Mouse (Mus musculus): ENCODE data around the gene Slc9a1. TPM values are rescaled to one million over a fixed set of nuclear protein-coding genes. Genes with fewer than 3 reads are reported as not detected.

Slc9a1 gene
- polyA plus RNA-seq, 1 experiment = 36.1 TPM

GRCm38 (mm10) chr4:133397961-133398360 lies 28.5 kb downstream of the Slc9a1 start:
- Histone ChIP-seq H3K4me1 (ENCODE audit: control insufficient read depth, insufficient read depth, low read length) (peaks cover 9% of the 10 kb centered on the region), H3K27ac (ENCODE audit: insufficient read depth, low read length) (no peak overlapping the region), H3K4me3 (ENCODE audit: insufficient read depth, low read length) (no peak overlapping the region)
- TF ChIP-seq POLR2A (IDR thresholded peaks at IDR 0.05; ENCODE audit: extremely low read depth, insufficient read depth, low read length) = no peak

GRCm38 (mm10) chr4:133398619-133399018 lies 29.1 kb downstream of the Slc9a1 start:
- H3K4me3 ChIP-seq (ENCODE audit: insufficient read depth, low read length) = no peak overlapping the region
- TF ChIP-seq POLR2A (IDR thresholded peaks at IDR 0.05; ENCODE audit: extremely low read depth, insufficient read depth, low read length) = no peak
- no peak for TF ChIP-seq CTCF (IDR thresholded peaks at IDR 0.05; ENCODE audit: extremely low read depth, insufficient read depth, low read length)
- H3K4me1 ChIP-seq (ENCODE audit: control insufficient read depth, insufficient read depth, low read length) = peaks cover 10% of the 10 kb centered on the region
- H3K27ac ChIP-seq (ENCODE audit: insufficient read depth, low read length) = no peak overlapping the region

GRCm38 (mm10) chr4:133399509-133399908 lies 30.0 kb downstream of the Slc9a1 start:
- peaks cover 10% of the 10 kb centered on the region for H3K4me1 ChIP-seq (ENCODE audit: control insufficient read depth, insufficient read depth, low read length)
- no peak overlapping the region for H3K4me3 ChIP-seq (ENCODE audit: insufficient read depth, low read length)
- no peak for TF ChIP-seq CTCF (IDR thresholded peaks at IDR 0.05; ENCODE audit: extremely low read depth, insufficient read depth, low read length)
- TF ChIP-seq POLR2A (IDR thresholded peaks at IDR 0.05; ENCODE audit: extremely low read depth, insufficient read depth, low read length) = no peak
- no peak overlapping the region for H3K27ac ChIP-seq (ENCODE audit: insufficient read depth, low read length)

GRCm38 (mm10) chr4:133400098-133400497 lies 30.6 kb downstream of the Slc9a1 start:
- Histone ChIP-seq H3K4me3 (ENCODE audit: insufficient read depth, low read length) (no peak overlapping the region), H3K27ac (ENCODE audit: insufficient read depth, low read length) (no peak overlapping the region), H3K4me1 (ENCODE audit: control insufficient read depth, insufficient read depth, low read length) (peaks cover 10% of the 10 kb centered on the region)
- TF ChIP-seq POLR2A (IDR thresholded peaks at IDR 0.05; ENCODE audit: extremely low read depth, insufficient read depth, low read length) (no peak), CTCF (IDR thresholded peaks at IDR 0.05; ENCODE audit: extremely low read depth, insufficient read depth, low read length) (no peak)

- peaks cover 8% of the 10 kb centered on the region for H3K4me1 ChIP-seq (ENCODE audit: control insufficient read depth, insufficient read depth, low read length)
- TF ChIP-seq POLR2A (IDR thresholded peaks at IDR 0.05; ENCODE audit: extremely low read depth, insufficient read depth, low read length) = no peak
- no peak for TF ChIP-seq CTCF (IDR thresholded peaks at IDR 0.05; ENCODE audit: extremely low read depth, insufficient read depth, low read length)
- no peak overlapping the region for H3K4me3 ChIP-seq (ENCODE audit: insufficient read depth, low read length)
- no peak overlapping the region for H3K27ac ChIP-seq (ENCODE audit: insufficient read depth, low read length)
These were observed 32.5 kb downstream of the Slc9a1 start for GRCm38 (mm10) chr4:133402011-133402410.

GRCm38 (mm10) chr4:133403611-133404228 lies 34.2 kb downstream of the Slc9a1 start:
- Histone ChIP-seq H3K27ac (ENCODE audit: insufficient read depth, low read length) (no peak overlapping the region), H3K4me1 (ENCODE audit: control insufficient read depth, insufficient read depth, low read length) (peaks cover 19% of the 10 kb centered on the region), H3K4me3 (ENCODE audit: insufficient read depth, low read length) (no peak overlapping the region)
- TF ChIP-seq CTCF (IDR thresholded peaks at IDR 0.05; ENCODE audit: extremely low read depth, insufficient read depth, low read length) (no peak), POLR2A (IDR thresholded peaks at IDR 0.05; ENCODE audit: extremely low read depth, insufficient read depth, low read length) (no peak)

GRCm38 (mm10) chr4:133404256-133404655 lies 34.8 kb downstream of the Slc9a1 start:
- no peak overlapping the region for H3K27ac ChIP-seq (ENCODE audit: insufficient read depth, low read length)
- peaks cover 16% of the 10 kb centered on the region for H3K4me1 ChIP-seq (ENCODE audit: control insufficient read depth, insufficient read depth, low read length)
- TF ChIP-seq POLR2A (IDR thresholded peaks at IDR 0.05; ENCODE audit: extremely low read depth, insufficient read depth, low read length) (no peak), CTCF (IDR thresholded peaks at IDR 0.05; ENCODE audit: extremely low read depth, insufficient read depth, low read length) (no peak)
- no peak overlapping the region for H3K4me3 ChIP-seq (ENCODE audit: insufficient read depth, low read length)

GRCm38 (mm10) chr4:133406313-133407056 lies 37.0 kb downstream of the Slc9a1 start:
- Histone ChIP-seq H3K27ac (ENCODE audit: insufficient read depth, low read length) (no peak overlapping the region), H3K4me3 (ENCODE audit: insufficient read depth, low read length) (no peak overlapping the region), H3K4me1 (ENCODE audit: control insufficient read depth, insufficient read depth, low read length) (peaks cover 14% of the 10 kb centered on the region)
- no peak for TF ChIP-seq CTCF (IDR thresholded peaks at IDR 0.05; ENCODE audit: extremely low read depth, insufficient read depth, low read length)
- TF ChIP-seq POLR2A (IDR thresholded peaks at IDR 0.05; ENCODE audit: extremely low read depth, insufficient read depth, low read length) = no peak

- no peak overlapping the region for H3K4me3 ChIP-seq (ENCODE audit: insufficient read depth, low read length)
- peaks cover 14% of the 10 kb centered on the region for H3K4me1 ChIP-seq (ENCODE audit: control insufficient read depth, insufficient read depth, low read length)
- no peak for TF ChIP-seq CTCF (IDR thresholded peaks at IDR 0.05; ENCODE audit: extremely low read depth, insufficient read depth, low read length)
- no peak for TF ChIP-seq POLR2A (IDR thresholded peaks at IDR 0.05; ENCODE audit: extremely low read depth, insufficient read depth, low read length)
- H3K27ac ChIP-seq (ENCODE audit: insufficient read depth, low read length) = no peak overlapping the region
These were observed 37.7 kb downstream of the Slc9a1 start for GRCm38 (mm10) chr4:133407114-133407787.

Measured in cortical plate, adult 2 months (tissue).